Mouse (Mus musculus) hindbrain, postnatal 0 days (tissue): ENCODE measurements around the gene Gal. TPM values are rescaled to one million over a fixed set of nuclear protein-coding genes. Genes with fewer than 3 reads are reported as not detected.

Source experiments
- ATAC-seq: fragments of 200-750 bp; cut with Nextera tagmentation; 2 replicates; pipeline ENCODE4 v1.8.0; 2017; ENCODE audit warnings: mild to moderate bottlenecking, moderate TSS enrichment, moderate library complexity
- DNase-seq: peaks from one replicate; pipeline ENCODE4 v3.0.0-alpha.2; 2015; ENCODE audit warnings: low spot score
- H3K27ac ChIP-seq: fragments of 300-500 bp; sonication (generic); 2 replicates; pipeline ENCODE4 v1.5.1; 2014; ENCODE audit warnings: mild to moderate bottlenecking
- H3K27me3 ChIP-seq: fragments of 300-500 bp; sonication (generic); 2 replicates; pipeline ENCODE4 v1.6.1; 2014; ENCODE audit warnings: low read length, mixed read lengths; ENCODE audit not compliant: insufficient read depth
- H3K36me3 ChIP-seq: fragments of 300-500 bp; sonication (generic); 2 replicates; pipeline ENCODE4 v1.6.1; 2014; ENCODE audit warnings: low read length, mixed read lengths; ENCODE audit not compliant: insufficient read depth
- H3K4me1 ChIP-seq: fragments of 300-500 bp; sonication (generic); 2 replicates; pipeline ENCODE4 v1.6.1; 2014; ENCODE audit warnings: antibody characterized with exemption, low read length, mixed read lengths; ENCODE audit not compliant: insufficient read depth
- H3K4me2 ChIP-seq: fragments of 300-500 bp; sonication (generic); 2 replicates; pipeline ENCODE4 v1.6.1; 2014; ENCODE audit warnings: low read depth, mild to moderate bottlenecking, low read length, moderate library complexity, mixed read lengths
- H3K4me3 ChIP-seq: fragments of 300-500 bp; sonication (generic); 2 replicates; pipeline ENCODE4 v1.5.1; 2014; ENCODE audit warnings: low read length
- H3K9ac ChIP-seq: fragments of 300-500 bp; sonication (generic); replicated peaks from 2 replicates; pipeline ENCODE4 v1.6.1; 2014; ENCODE audit warnings: mild to moderate bottlenecking, low read length, moderate library complexity, mixed read lengths
- H3K9me3 ChIP-seq: fragments of 300-500 bp; sonication (generic); 2 replicates; pipeline ENCODE4 v1.6.1; 2016; ENCODE audit warnings: low read length, mixed read lengths
- CTCF ChIP-seq: IDR thresholded peaks from 2 replicates; pipeline ENCODE4 v1.5.1; 2016; ENCODE audit warnings: antibody characterized with exemption, control low read depth, low read depth
- WGBS: fragments of 180-500 bp; shearing (Covaris S2); extraction: QIAGEN DNeasy Blood & Tissue Kit; methylation state at CpG from one replicate; pipeline ENCODE4 v1.1.7; 2014; 5-methylcytosine and 5-hydroxymethylcytosine counted together
- polyA plus RNA-seq: library from polyadenylated mRNA; unstranded; fragments of >200 nt; fragmentation: Nextera tagmentation; extraction: Ambion mirVana; gene quantifications from 2 replicates; pipeline ENCODE4 v1.2.1, GENCODE M21; 2015
- total RNA-seq: library from RNA; depleted of rRNA; stranded (reverse); fragments of >200 nt; gene quantifications from 2 replicates; pipeline ENCODE4 v1.2.3, GENCODE M21; 2014

The Gal gene
- total and polyA plus RNA-seq, 2 experiments from 2014 or later, result 3.7 to 29.4 TPM

DNA sequence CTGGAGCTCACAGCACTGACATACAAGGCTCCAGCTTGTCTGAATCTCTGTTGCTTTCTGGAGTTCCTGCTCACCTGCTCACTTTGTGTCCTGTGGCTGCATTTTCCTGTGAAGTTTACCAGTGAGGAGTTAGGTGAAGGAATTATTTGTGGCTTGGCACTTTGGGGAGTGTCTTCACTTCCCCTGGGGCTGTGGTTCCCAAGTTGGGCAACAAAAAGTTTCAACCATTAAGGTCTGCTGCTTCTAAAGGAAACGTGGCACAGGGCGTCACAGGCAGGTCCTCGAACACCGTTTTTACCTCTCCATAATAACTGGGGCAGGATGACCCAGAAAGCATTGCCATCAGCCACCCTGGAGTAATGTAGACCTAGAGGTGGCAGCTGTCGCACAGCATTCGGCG lies 12.8 kb downstream of the Gal start:
- no peak for DNase-seq
- no peak for TF ChIP-seq CTCF
- Histone ChIP-seq H3K4me1 (no peaks in the 10 kb centered on the region), H3K27me3 (no peaks in the 10 kb centered on the region), H3K27ac (no peak overlapping the region), H3K4me2 (no peak overlapping the region), H3K9ac (no peak overlapping the region), H3K36me3 (no peaks in the 10 kb centered on the region), H3K4me3 (no peak overlapping the region), H3K9me3 (no peaks in the 10 kb centered on the region)
- ATAC-seq, result no peak
- 66% methylated on average over 7 of the region's 7 CpGs for whole genome bisulfite sequencing

GRCm38 (mm10) chr19:3400057-3400456 lies 14.3 kb downstream of the Gal start:
- DNase-seq, result no peak
- Histone ChIP-seq H3K9ac (no peak overlapping the region), H3K4me3 (no peak overlapping the region), H3K4me2 (no peak overlapping the region), H3K27ac (no peak overlapping the region), H3K36me3 (no peaks in the 10 kb centered on the region), H3K4me1 (no peaks in the 10 kb centered on the region), H3K27me3 (no peaks in the 10 kb centered on the region), H3K9me3 (no peaks in the 10 kb centered on the region)
- no peak for TF ChIP-seq CTCF
- no peak for ATAC-seq
- 89% methylated on average over 4 of the region's 4 CpGs for WGBS

GRCm38 (mm10) chr19:3394216-3394615 lies 20.1 kb downstream of the Gal start:
- H3K4me1 ChIP-seq, result peaks cover 2% of the 10 kb centered on the region; the same call in 1 of the 2 replicates
- H3K27me3 ChIP-seq, result no peaks in the 10 kb centered on the region
- H3K4me2 ChIP-seq, result no peak overlapping the region
- no peak for DNase-seq
- no peaks in the 10 kb centered on the region for H3K36me3 ChIP-seq
- TF ChIP-seq CTCF, result no peak
- H3K4me3 ChIP-seq, result no peak overlapping the region
- H3K9me3 ChIP-seq, result no peaks in the 10 kb centered on the region
- no peak overlapping the region for H3K9ac ChIP-seq
- 82% methylated on average over 3 of the region's 3 CpGs for WGBS
- no peak for ATAC-seq
- no peak overlapping the region for H3K27ac ChIP-seq

- no peak for DNase-seq
- no peak for TF ChIP-seq CTCF
- Histone ChIP-seq H3K9me3 (no peaks in the 10 kb centered on the region), H3K4me3 (no peak overlapping the region), H3K27ac (no peak overlapping the region), H3K4me2 (no peak overlapping the region), H3K9ac (no peak overlapping the region), H3K36me3 (no peaks in the 10 kb centered on the region), H3K4me1 (peaks cover 3% of the 10 kb centered on the region; the same call in 1 of the 2 replicates), H3K27me3 (no peaks in the 10 kb centered on the region)
- no peak for ATAC-seq
- WGBS, result 96% methylated on average over 1 of the region's 1 CpGs
These were observed 22.0 kb downstream of the Gal start for GRCm38 (mm10) chr19:3392384-3392783.

DNA sequence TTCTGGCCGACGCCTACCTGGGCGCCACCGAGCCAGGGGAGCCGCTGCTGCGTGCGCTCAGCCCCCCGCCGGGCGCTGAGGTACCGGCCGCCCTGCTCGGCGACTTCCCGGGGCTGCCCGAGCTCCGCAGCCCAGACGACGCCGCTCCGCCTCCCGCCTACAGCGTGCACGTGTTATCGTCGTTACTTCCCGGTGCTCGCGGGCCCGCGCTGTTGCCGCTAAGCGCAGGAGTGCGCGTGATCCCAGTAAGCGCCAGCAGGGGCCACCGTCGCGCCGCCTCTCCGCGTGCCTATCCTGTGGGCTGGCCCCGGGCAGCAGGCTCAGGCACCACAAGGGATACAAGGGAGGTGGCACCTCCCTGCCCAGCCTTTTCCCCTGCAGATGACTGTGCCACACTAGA lies 25.3 kb downstream of the Gal start:
- WGBS, result under 1% methylated on average over 43 of the region's 43 CpGs
- DNase-seq, result peak; percentile 90
- Histone ChIP-seq H3K27me3 (no peaks in the 10 kb centered on the region), H3K4me2 (peak overlapping the region; percentile 77), H3K27ac (peak overlapping the region; percentile 74), H3K9ac (peak overlapping the region; percentile 57), H3K4me1 (peaks cover 3% of the 10 kb centered on the region; the same call in 1 of the 2 replicates), H3K9me3 (no peaks in the 10 kb centered on the region), H3K36me3 (no peaks in the 10 kb centered on the region; the same call in 1 of the 2 replicates), H3K4me3 (peak overlapping the region; percentile 46)
- peak; percentile 80 for TF ChIP-seq CTCF
- ATAC-seq, result peak; percentile 93

GRCm38 (mm10) chr19:3388629-3389057 lies 25.7 kb downstream of the Gal start, which contains the start of gene Tesmin:
Gene Tesmin, plus strand, starts transcription at chr19:3388857.
- peak within 1 kb of the TSS; percentile 74 for H3K27ac ChIP-seq
- H3K4me2 ChIP-seq, result peak within 1 kb of the TSS; percentile 77
- H3K4me3 ChIP-seq, result peak within 1 kb of the TSS; percentile 46
- DNase-seq (peak; percentile 95), ATAC-seq (peak; percentile 95)
- no peaks in the 10 kb centered on the region for H3K9me3 ChIP-seq
- WGBS, result 2% methylated on average over 33 of the region's 33 CpGs
- no peaks in the 10 kb centered on the region for H3K27me3 ChIP-seq
- H3K9ac ChIP-seq, result peak within 1 kb of the TSS; percentile 57
- no peaks in the 10 kb centered on the region; the same call in 1 of the 2 replicates for H3K36me3 ChIP-seq
- peak; percentile 69 for TF ChIP-seq CTCF
- H3K4me1 ChIP-seq, result peaks cover 3% of the 10 kb centered on the region; the same call in 1 of the 2 replicates

DNA sequence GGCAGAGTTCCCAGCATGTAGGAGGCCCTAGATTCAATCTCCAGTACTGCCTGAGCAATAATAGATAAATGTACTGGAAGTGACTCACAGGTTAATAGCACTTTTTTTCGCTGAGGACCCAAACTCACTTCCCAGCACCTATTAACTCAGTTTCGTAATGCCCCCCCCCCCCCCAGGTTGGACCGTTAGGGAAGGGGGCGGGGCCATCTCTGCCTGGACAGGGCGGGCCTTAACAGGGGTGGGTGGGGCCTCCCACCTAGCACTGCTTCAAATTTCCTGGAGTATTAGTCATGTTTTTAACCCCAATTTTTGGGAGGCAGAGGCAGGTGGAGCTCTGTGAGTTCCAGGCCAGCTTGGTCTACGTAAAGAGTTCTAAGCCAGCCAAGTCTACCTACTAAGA lies 26.3 kb downstream of the Gal start:
- 73% methylated on average over 6 of the region's 6 CpGs for WGBS
- DNase-seq (no peak), ATAC-seq (no peak)
- no peak for TF ChIP-seq CTCF
- Histone ChIP-seq H3K27ac (no peak overlapping the region), H3K36me3 (no peaks in the 10 kb centered on the region; the same call in 1 of the 2 replicates), H3K9me3 (no peaks in the 10 kb centered on the region), H3K27me3 (no peaks in the 10 kb centered on the region), H3K9ac (no peak overlapping the region), H3K4me1 (peaks cover 3% of the 10 kb centered on the region; the same call in 1 of the 2 replicates), H3K4me3 (no peak overlapping the region), H3K4me2 (no peak overlapping the region)
